30 mouse cellular contexts compared by ENCODE assay signal in the genomic region with DNA sequence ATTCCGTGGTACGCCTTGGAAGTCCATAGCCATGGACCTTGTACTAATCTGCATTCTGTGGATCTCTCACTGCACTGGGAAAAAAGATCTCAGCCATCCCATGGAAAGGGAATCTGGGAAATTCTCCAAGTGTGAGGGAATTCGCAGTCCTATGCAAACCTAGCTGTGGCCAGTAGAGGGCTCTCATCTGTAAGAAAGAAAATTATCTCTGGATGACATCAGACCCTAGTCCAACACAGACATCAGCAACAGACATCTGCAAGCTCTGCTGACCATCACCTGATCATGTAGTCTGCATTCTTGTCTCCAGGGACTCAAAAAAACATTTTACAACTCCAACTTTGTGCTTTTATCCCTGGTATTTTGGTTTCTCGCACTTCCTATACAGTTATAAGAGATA. TPM values are rescaled to one million over a fixed set of nuclear protein-coding genes. Genes with fewer than 3 reads are reported as not detected.
DNase-seq lines count a peak whose midpoint lies in the region; ATAC-seq and TF ChIP-seq lines count a peak whose summit lies in the region.
"Not testable (repeated sequence)": the region's sequence is repeated elsewhere in the genome, so short reads cannot be mapped to it uniquely, and the experiment has no call there.
"Had no signal": no experiment of that assay in that cellular context is flagged by ENCODE, and none has a peak within 500 bp of the region (broad histone marks: within the 10 kb centered on the region; RNA-seq: fewer than 3 reads in every experiment).

No protein-coding gene starts in this region.

- H3K27ac ChIP-seq in intestine, postnatal 0 days (ENCODE audit: low read depth, low read length); liver, adult 2 months (replicated peaks; ENCODE audit: insufficient read depth, low read depth, low read length): not testable (repeated sequence)

- not testable (repeated sequence) for TF ChIP-seq POLR2A in liver, adult 2 months (IDR thresholded peaks at IDR 0.05; ENCODE audit: extremely low read depth, insufficient read depth, low read length)

- H3K9ac ChIP-seq in intestine, postnatal 0 days (ENCODE audit: low read depth, low read length); liver, adult 2 months (ENCODE audit: low read depth, low read length): not testable (repeated sequence)

- H3K27me3 ChIP-seq in intestine, postnatal 0 days (replicated peaks; ENCODE audit: control insufficient read depth, insufficient read depth, low read length); liver, adult 2 months (ENCODE audit: control insufficient read depth, insufficient read depth, low read length): not testable (repeated sequence)

- not testable (repeated sequence) for H3K79me2 ChIP-seq in liver, adult 2 months (ENCODE audit: control insufficient read depth, insufficient read depth, low read length)

- 0 out of 2 replicates have a peak, but pooled peaks have one; percentile 5 for TF ChIP-seq CTCF in intestine, postnatal 0 days (IDR thresholded peaks at IDR 0.05; ENCODE audit: low read depth)
- TF ChIP-seq CTCF in liver, adult 2 months (IDR thresholded peaks at IDR 0.05; ENCODE audit: low read depth, low read length), result not testable (repeated sequence)

- DNase-seq in ES-CJ7 (ENCODE audit: low read depth, low spot score), result peak; percentile 16
- DNase-seq in NIH3T3 (ENCODE audit: low read depth), result peak; percentile 39
- DNase-seq in adipocyte (ENCODE audit: low spot score), result peak; percentile 35
- peak; percentile 6 for DNase-seq in liver, adult 2 months (ENCODE audit: extremely low read depth, low read depth, low spot score)

- not testable (repeated sequence) for H3K9me3 ChIP-seq in intestine, postnatal 0 days (ENCODE audit: control insufficient read depth)

- H3K4me1 ChIP-seq in intestine, postnatal 0 days (replicated peaks; ENCODE audit: control insufficient read depth, insufficient read depth, low read length); liver, adult 2 months (ENCODE audit: control insufficient read depth, insufficient read depth, low read length): not testable (repeated sequence)

- not testable (repeated sequence) for H3K4me2 ChIP-seq in intestine, postnatal 0 days (replicated peaks; ENCODE audit: low read depth)

- H3K36me3 ChIP-seq in intestine, postnatal 0 days (ENCODE audit: control insufficient read depth, insufficient read depth); liver, adult 2 months (ENCODE audit: control insufficient read depth, insufficient read depth, low read length): not testable (repeated sequence)

- ATAC-seq in granulocyte monocyte progenitor cell, adult 5-6 weeks (replicated peaks; ENCODE audit: poor library complexity, severe bottlenecking), result peak; percentile 56
- not testable (repeated sequence) for ATAC-seq in intestine, postnatal 0 days
- peak; percentile 65 for ATAC-seq in megakaryocyte progenitor cell, adult 5-6 weeks (replicated peaks; ENCODE audit: poor library complexity)

- 76% methylated on average over 4 of the region's 4 CpGs for WGBS in intestine, postnatal 0 days
- WGBS in liver, adult 2 months, result 67% methylated on average over 4 of the region's 4 CpGs

- H3K4me3 ChIP-seq in intestine, postnatal 0 days (ENCODE audit: low read depth, low read length); liver, adult 2 months (ENCODE audit: insufficient read depth, low read depth, low read length): not testable (repeated sequence)

RNA-seq across cellular contexts. Expression of a gene that starts 30.5 kb away (rescaled TPM):
- total RNA-seq in granulocyte monocyte progenitor cell, adult 5-6 weeks (2014; fragmentation: Nextera tagmentation), result not detected in 2 replicates
- not detected in 2 replicates for total RNA-seq in granulocyte monocyte progenitor cell, adult 5-6 weeks (2017)
- polyA plus RNA-seq in intestine, postnatal 0 days (2015; fragmentation: Nextera tagmentation; extraction: Ambion mirVana), result not detected in 2 replicates
- not detected in 2 replicates for total RNA-seq in liver, adult 2 months (2014; rRNA removed)
- not detected in 2 replicates for polyA plus RNA-seq in liver, adult 2 months (2012; rRNA removed)
- total RNA-seq in megakaryocyte progenitor cell, adult 5-6 weeks (2015), result not detected in 2 replicates
- total RNA-seq in megakaryocyte progenitor cell, adult 5-6 weeks (2017), result not detected in 2 replicates
- total RNA-seq: adrenal gland, adult 2 months; adrenal gland, postnatal 14 days; adrenal gland, postnatal 4 days; CH12.LX; gastrocnemius, postnatal 10 days; gastrocnemius, postnatal 36 days; heart, postnatal 10 days; heart, postnatal 36 days; hindbrain, postnatal 0 days had no signal
- polyA plus RNA-seq: adrenal gland, adult 2 months; cortical plate, adult 2 months; embryonic facial prominence, embryonic 10.5 days; embryonic facial prominence, embryonic 13.5 days; erythroblast, embryonic 14.5 days; forebrain, embryonic 12.5 days; forebrain, embryonic 15.5 days; heart, embryonic 12.5 days; heart, embryonic 15.5 days; hindbrain, embryonic 11.5 days; hindbrain, embryonic 14.5 days; hindbrain, postnatal 0 days; inflammation-experienced regulatory T-cells, adult 6 months; intestine, embryonic 16.5 days; kidney, adult 2 months had no signal

RNA-seq across cellular contexts. Expression of a gene that starts 33.4 kb away (rescaled TPM):
- total RNA-seq in granulocyte monocyte progenitor cell, adult 5-6 weeks (2014; fragmentation: Nextera tagmentation), result not detected in 2 replicates
- not detected in 2 replicates for total RNA-seq in granulocyte monocyte progenitor cell, adult 5-6 weeks (2017)
- polyA plus RNA-seq in intestine, postnatal 0 days (2015; fragmentation: Nextera tagmentation; extraction: Ambion mirVana), result not detected in 2 replicates
- total RNA-seq in liver, adult 2 months (2014; rRNA removed), result not detected in 2 replicates
- not detected in 2 replicates for polyA plus RNA-seq in liver, adult 2 months (2012; rRNA removed)
- not detected in 2 replicates for total RNA-seq in megakaryocyte progenitor cell, adult 5-6 weeks (2015)
- total RNA-seq in megakaryocyte progenitor cell, adult 5-6 weeks (2017), result not detected in 2 replicates
- total RNA-seq: adrenal gland, adult 2 months; adrenal gland, postnatal 14 days; adrenal gland, postnatal 4 days; CH12.LX; gastrocnemius, postnatal 10 days; gastrocnemius, postnatal 36 days; heart, postnatal 10 days; heart, postnatal 36 days; hindbrain, postnatal 0 days had no signal
- polyA plus RNA-seq: adrenal gland, adult 2 months; cortical plate, adult 2 months; embryonic facial prominence, embryonic 10.5 days; embryonic facial prominence, embryonic 13.5 days; erythroblast, embryonic 14.5 days; forebrain, embryonic 12.5 days; forebrain, embryonic 15.5 days; heart, embryonic 15.5 days; hindbrain, embryonic 11.5 days; hindbrain, embryonic 14.5 days; hindbrain, postnatal 0 days; inflammation-experienced regulatory T-cells, adult 6 months; intestine, embryonic 16.5 days; kidney, adult 2 months had no signal

RNA-seq across cellular contexts. Expression of a gene that starts 35.9 kb away (rescaled TPM):
- total RNA-seq in granulocyte monocyte progenitor cell, adult 5-6 weeks (2014; fragmentation: Nextera tagmentation), result 11.0 and 14.0 TPM in 2 replicates
- total RNA-seq in granulocyte monocyte progenitor cell, adult 5-6 weeks (2017), result 14.9 and 24.9 TPM in 2 replicates
- polyA plus RNA-seq in intestine, postnatal 0 days (2015; fragmentation: Nextera tagmentation; extraction: Ambion mirVana), result 30.2 and 32.3 TPM in 2 replicates
- 3.9 and 5.7 TPM in 2 replicates for total RNA-seq in liver, adult 2 months (2014; rRNA removed)
- 0.22 and 0.93 TPM in 2 replicates for polyA plus RNA-seq in liver, adult 2 months (2012; rRNA removed)
- total RNA-seq in megakaryocyte progenitor cell, adult 5-6 weeks (2015), result 41.0 and 65.4 TPM in 2 replicates
- total RNA-seq in megakaryocyte progenitor cell, adult 5-6 weeks (2017), result 24.3 and 59.8 TPM in 2 replicates
- total RNA-seq: CH12.LX had no signal

RNA-seq across cellular contexts. Expression of a gene that starts 35.9 kb away (rescaled TPM):
- not detected in 2 replicates for total RNA-seq in granulocyte monocyte progenitor cell, adult 5-6 weeks (2014; fragmentation: Nextera tagmentation)
- 4.5 TPM in 1 of 2 replicates, not detected in the other for total RNA-seq in granulocyte monocyte progenitor cell, adult 5-6 weeks (2017)
- 0.88 and 1.9 TPM in 2 replicates for polyA plus RNA-seq in intestine, postnatal 0 days (2015; fragmentation: Nextera tagmentation; extraction: Ambion mirVana)
- 2.1 and 3.4 TPM in 2 replicates for total RNA-seq in liver, adult 2 months (2014; rRNA removed)
- polyA plus RNA-seq in liver, adult 2 months (2012; rRNA removed), result 0.51 and 0.61 TPM in 2 replicates
- 0.27 and 3.2 TPM in 2 replicates for total RNA-seq in megakaryocyte progenitor cell, adult 5-6 weeks (2015)
- total RNA-seq in megakaryocyte progenitor cell, adult 5-6 weeks (2017), result 0.78 and 4.2 TPM in 2 replicates
- total RNA-seq: CH12.LX; gastrocnemius, postnatal 10 days had no signal
- polyA plus RNA-seq: adrenal gland, adult 2 months; erythroblast, embryonic 14.5 days had no signal

RNA-seq across cellular contexts. Expression of a gene that starts 36.9 kb away (rescaled TPM):
- not detected in 2 replicates for total RNA-seq in granulocyte monocyte progenitor cell, adult 5-6 weeks (2014; fragmentation: Nextera tagmentation)
- 0.69 TPM in 1 of 2 replicates, not detected in the other for total RNA-seq in granulocyte monocyte progenitor cell, adult 5-6 weeks (2017)
- not detected in 2 replicates for polyA plus RNA-seq in intestine, postnatal 0 days (2015; fragmentation: Nextera tagmentation; extraction: Ambion mirVana)
- not detected in 2 replicates for total RNA-seq in liver, adult 2 months (2014; rRNA removed)
- not detected in 2 replicates for polyA plus RNA-seq in liver, adult 2 months (2012; rRNA removed)
- total RNA-seq in megakaryocyte progenitor cell, adult 5-6 weeks (2015), result not detected in 2 replicates
- 3.8 TPM in 1 of 2 replicates, not detected in the other for total RNA-seq in megakaryocyte progenitor cell, adult 5-6 weeks (2017)
- total RNA-seq: adrenal gland, adult 2 months; adrenal gland, postnatal 14 days; CH12.LX; gastrocnemius, postnatal 10 days; heart, postnatal 10 days; heart, postnatal 36 days; hindbrain, postnatal 0 days had no signal
- polyA plus RNA-seq: adrenal gland, adult 2 months; cerebellum, adult 2 months; cortical plate, adult 2 months; embryonic facial prominence, embryonic 10.5 days; embryonic facial prominence, embryonic 13.5 days; erythroblast, embryonic 14.5 days; forebrain, embryonic 12.5 days; forebrain, embryonic 15.5 days; heart, embryonic 12.5 days; hindbrain, embryonic 11.5 days; hindbrain, embryonic 14.5 days; hindbrain, postnatal 0 days; inflammation-experienced regulatory T-cells, adult 6 months; intestine, embryonic 16.5 days; kidney, adult 2 months had no signal
